Mouse (Mus musculus) CH12.LX (cell line): Measurements from ENCODE around the gene Fopnl. TPM values are rescaled to one million over a fixed set of nuclear protein-coding genes. Genes with fewer than 3 reads are reported as not detected.

Experiments
- DNase-seq: peaks from one replicate; pipeline ENCODE4 v3.0.0-alpha.2; 2013; ENCODE audit errors: extremely low read depth
- H3K27ac ChIP-seq: 2 replicates; pipeline ENCODE4 v1.5.1; 2012; ENCODE audit warnings: low read depth, mild to moderate bottlenecking, control low read depth, moderate library complexity; ENCODE audit not compliant: insufficient read depth
- H3K27me3 ChIP-seq: replicated peaks from 2 replicates; pipeline ENCODE3; 2012; ENCODE audit warnings: inconsistent platforms
- H3K36me3 ChIP-seq, 2 experiments: replicated peaks in 1 of 2; 2 replicates each; pipeline versions ENCODE3 to v1.6.1; 2012; ENCODE audit warnings: inconsistent platforms in 1 of 2, low read length in 1 of 2, mild to moderate bottlenecking in 1 of 2, mixed read lengths in 1 of 2, moderate library complexity in 1 of 2; ENCODE audit not compliant: control insufficient read depth in 1 of 2, insufficient read depth in 1 of 2
- H3K4me1 ChIP-seq, 2 experiments: 2 replicates each; pipeline ENCODE4 v1.6.1; 2012; ENCODE audit warnings: inconsistent platforms in 1 of 2, moderate library complexity in 1 of 2; ENCODE audit not compliant: insufficient read depth in 2 of 2, control insufficient read depth in 1 of 2
- H3K4me2 ChIP-seq: 2 replicates; pipeline ENCODE4 v1.6.1; 2012; ENCODE audit warnings: low read depth, mild to moderate bottlenecking, control low read depth; ENCODE audit not compliant: poor library complexity, insufficient read depth, severe bottlenecking
- H3K4me3 ChIP-seq, 3 experiments: fragments of 150-350 bp in 1 of 3; sonication (generic) in 1 of 3; replicated peaks in 1 of 3; 2 replicates each; pipeline versions ENCODE3 to v1.5.1; 2011 to 2012; ENCODE audit warnings: low read depth in 2 of 3, low read length in 2 of 3, mild to moderate bottlenecking in 2 of 3, moderate library complexity in 2 of 3, control low read depth in 1 of 3, improper control_type of control experiment in 1 of 3, inconsistent platforms in 1 of 3, mixed read lengths in 1 of 3; ENCODE audit not compliant: poor library complexity in 1 of 3
- H3K79me2 ChIP-seq: replicated peaks from 2 replicates; pipeline ENCODE4 v1.6.1; 2012; ENCODE audit warnings: mild to moderate bottlenecking, moderate library complexity; ENCODE audit not compliant: control insufficient read depth, poor library complexity, insufficient read depth, severe bottlenecking; ENCODE audit errors: extremely low read depth
- H3K9ac ChIP-seq: 2 replicates; pipeline ENCODE4 v1.6.1; 2012; ENCODE audit warnings: low read depth, mild to moderate bottlenecking, control low read depth, moderate library complexity; ENCODE audit not compliant: insufficient read depth
- H3K9me3 ChIP-seq: replicated peaks from 2 replicates; pipeline ENCODE3; 2012; ENCODE audit warnings: low read length, inconsistent platforms, mixed read lengths
- BHLHE40 ChIP-seq: IDR thresholded peaks from 2 replicates; pipeline ENCODE4 v1.6.1; 2011; ENCODE audit warnings: mild to moderate bottlenecking, low read depth, low read length, improper control_type of control experiment
- CHD1 ChIP-seq: IDR thresholded peaks from 2 replicates; pipeline ENCODE4 v1.6.1; 2012; ENCODE audit warnings: low read depth, low read length, improper control_type of control experiment, inconsistent platforms
- CHD2 ChIP-seq: IDR thresholded peaks from 2 replicates; pipeline ENCODE4 v1.6.1; 2011; ENCODE audit warnings: low read length, improper control_type of control experiment
- E2F4 ChIP-seq: IDR thresholded peaks from 2 replicates; pipeline ENCODE4 v1.6.1; 2011; ENCODE audit warnings: low read depth, low read length, improper control_type of control experiment; ENCODE audit not compliant: insufficient replicate concordance
- ELF1 ChIP-seq: IDR thresholded peaks from 2 replicates; pipeline ENCODE4 v1.6.1; 2014; ENCODE audit warnings: low read depth, mild to moderate bottlenecking, inconsistent platforms, low read length, improper control_type of control experiment
- EP300 ChIP-seq: IDR thresholded peaks from 2 replicates; pipeline ENCODE4 v1.6.1; 2011; ENCODE audit warnings: low read length, improper control_type of control experiment
- ETS1 ChIP-seq: conservative IDR thresholded peaks from 2 replicates; pipeline ENCODE4 v1.6.1; 2012; ENCODE audit warnings: low read depth, mild to moderate bottlenecking, inconsistent platforms, low read length, improper control_type of control experiment, moderate library complexity
- IRF4 ChIP-seq: IDR thresholded peaks from 2 replicates; pipeline ENCODE4 v1.6.1; 2014; ENCODE audit warnings: low read depth, mild to moderate bottlenecking, inconsistent platforms, low read length, improper control_type of control experiment
- JUND ChIP-seq: conservative IDR thresholded peaks from 2 replicates; pipeline ENCODE4 v1.6.1; 2011; ENCODE audit warnings: low read depth, low read length, improper control_type of control experiment
- MAFK ChIP-seq: IDR thresholded peaks from 2 replicates; pipeline ENCODE4 v1.6.1; 2011; ENCODE audit warnings: low read length, improper control_type of control experiment; ENCODE audit not compliant: insufficient replicate concordance
- MAX ChIP-seq: IDR thresholded peaks from 2 replicates; pipeline ENCODE4 v1.6.1; 2011; ENCODE audit warnings: low read length, improper control_type of control experiment
- MXI1 ChIP-seq: IDR thresholded peaks from 2 replicates; pipeline ENCODE4 v1.6.1; 2011; ENCODE audit warnings: mild to moderate bottlenecking, low read depth, low read length, improper control_type of control experiment
- NELFE ChIP-seq: IDR thresholded peaks from 2 replicates; pipeline ENCODE4 v1.6.1; 2011; ENCODE audit warnings: low read depth, low read length, improper control_type of control experiment
- PAX5 ChIP-seq: IDR thresholded peaks from 2 replicates; pipeline ENCODE4 v1.6.1; 2012; ENCODE audit warnings: low read length, inconsistent platforms, mixed read lengths
- POLR2A ChIP-seq: IDR thresholded peaks from 2 replicates; pipeline ENCODE4 v1.6.1; 2011; ENCODE audit warnings: low read depth, mild to moderate bottlenecking, improper control_type of control experiment, low read length
- RAD21 ChIP-seq: IDR thresholded peaks from 2 replicates; pipeline ENCODE4 v1.6.1; 2011; ENCODE audit warnings: low read depth, mild to moderate bottlenecking, low read length, improper control_type of control experiment, moderate library complexity
- RCOR1 ChIP-seq: conservative IDR thresholded peaks from 2 replicates; pipeline ENCODE4 v1.6.1; 2012; ENCODE audit warnings: low read depth, mild to moderate bottlenecking, inconsistent platforms, low read length, improper control_type of control experiment
- SIN3A ChIP-seq: IDR thresholded peaks from 2 replicates; pipeline ENCODE4 v1.6.1; 2012; ENCODE audit warnings: low read length, improper control_type of control experiment, inconsistent platforms
- TBP ChIP-seq: conservative IDR thresholded peaks from 2 replicates; pipeline ENCODE4 v1.6.1; 2011; ENCODE audit warnings: low read depth, low read length, improper control_type of control experiment
- TCF12 ChIP-seq: IDR thresholded peaks from 2 replicates; pipeline ENCODE4 v1.6.1; 2014; ENCODE audit warnings: low read depth, mild to moderate bottlenecking, inconsistent platforms, low read length, improper control_type of control experiment
- UBTF ChIP-seq: IDR thresholded peaks from 2 replicates; pipeline ENCODE4 v1.6.1; 2012; ENCODE audit warnings: low read depth, mild to moderate bottlenecking, inconsistent platforms, low read length, improper control_type of control experiment, moderate library complexity
- USF1 ChIP-seq: IDR thresholded peaks from 2 replicates; pipeline ENCODE4 v1.6.1; 2014; ENCODE audit warnings: low read depth, mild to moderate bottlenecking, inconsistent platforms, low read length, improper control_type of control experiment
- ZC3H11A ChIP-seq: IDR thresholded peaks from 2 replicates; pipeline ENCODE4 v1.6.1; 2012; ENCODE audit warnings: low read depth, mild to moderate bottlenecking, inconsistent platforms, low read length, improper control_type of control experiment
- ZKSCAN1 ChIP-seq: IDR thresholded peaks from 2 replicates; pipeline ENCODE4 v1.6.1; 2012; ENCODE audit warnings: low read depth, inconsistent platforms, low read length, improper control_type of control experiment, borderline replicate concordance
- ZNF384 ChIP-seq: IDR thresholded peaks from 2 replicates; pipeline ENCODE4 v1.6.1; 2012; ENCODE audit warnings: low read depth, low read length, improper control_type of control experiment, inconsistent platforms
- dilution Hi-C: fragments of 300-500 bp; cut with MboI; formaldehyde crosslinking; loops from 2 replicates; pipeline ENCODE4 v1.14.3; 2020; ENCODE audit warnings: low sequenced_read_pairs; ENCODE audit not compliant: extremely low pct_unique_long_range_greater_than_20kb, extremely low pct_ligation_motif_present
- in situ Hi-C: fragments of 300-500 bp; cut with MboI; formaldehyde crosslinking; loops from 3 replicates; pipeline ENCODE4 v1.14.3; 2019; ENCODE audit warnings: low sequenced_read_pairs, low pct_ligation_motif_present, low pct_unique_long_range_greater_than_20kb, mixed read lengths
- polyA plus RNA-seq: library from polyadenylated mRNA; unstranded; fragments of >175 nt; gene quantifications from 2 replicates; pipeline ENCODE4 v1.2.1, GENCODE M21; 2012; ENCODE audit warnings: low read depth; ENCODE audit not compliant: insufficient read length
- total RNA-seq, 2 experiments: library from RNA; depleted of rRNA; stranded (reverse); fragments of 300-350 nt in 1 of 2; fragments of >200 nt in 1 of 2; gene quantifications; 2 replicates each; pipeline ENCODE4 v1.2.3; 2012 to 2014

Gene Fopnl
- total and polyA plus RNA-seq, 3 experiments = 32.8 to 153 (median 56.8) TPM

DNA sequence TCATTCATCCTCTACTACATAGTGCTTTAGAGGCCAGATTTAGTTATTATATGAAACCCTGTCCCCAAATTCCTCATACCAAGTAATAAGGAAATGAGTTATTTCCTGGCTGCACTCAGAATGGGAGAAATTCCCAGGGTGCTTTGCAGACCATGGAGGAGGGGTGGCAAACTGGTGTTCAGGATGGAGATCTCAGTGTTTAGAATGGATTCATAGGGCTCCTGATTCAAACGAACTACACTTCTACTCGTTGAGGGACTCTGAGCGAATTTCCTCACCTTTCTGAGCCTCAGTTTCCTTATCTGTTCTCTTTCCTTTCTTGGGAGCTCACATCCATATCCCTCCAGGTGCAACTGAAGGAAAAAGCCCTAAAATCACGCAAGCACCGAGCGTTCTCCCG is 43.7 kb upstream of the Fopnl start:
- Histone ChIP-seq H3K9me3 (no peaks in the 10 kb centered on the region), H3K9ac (peak overlapping the region; percentile 76), H3K36me3 (peaks cover 0 to 22% of the 10 kb centered on the region in 2 experiments), H3K4me2 (peak overlapping the region; percentile 83), H3K79me2 (peaks cover 28% of the 10 kb centered on the region), H3K27me3 (no peaks in the 10 kb centered on the region), H3K4me1 (peaks cover 18 to 51% of the 10 kb centered on the region in 2 experiments), H3K27ac (no peak overlapping the region), H3K4me3 (peak overlapping the region; percentile 43 to 77 (median 76))
- DNase-seq = peak; percentile 29
- in situ Hi-C loops = no loop called here
- dilution Hi-C loops = no loop called here
- no peak for TF ChIP-seq USF1
- 0 out of 2 replicates have a peak, but pooled peaks have one; percentile 11 for TF ChIP-seq ELF1
- no peak for TF ChIP-seq SIN3A
- TF ChIP-seq TBP = 0 out of 2 replicates have a peak, but pooled peaks have one; percentile 5
- TF ChIP-seq EP300 = 0 out of 2 replicates have a peak, but pooled peaks have one; percentile 18
- no peak for TF ChIP-seq NELFE
- no peak for TF ChIP-seq JUND
- TF ChIP-seq ZKSCAN1 = no peak
- 0 out of 2 replicates have a peak, but pooled peaks have one; percentile 64 for TF ChIP-seq ZNF384
- no peak for TF ChIP-seq MAFK
- no peak for TF ChIP-seq MXI1
- TF ChIP-seq E2F4 = no peak
- no peak for TF ChIP-seq PAX5
- no peak for TF ChIP-seq UBTF
- TF ChIP-seq TCF12 = no peak
- no peak for TF ChIP-seq POLR2A

DNA sequence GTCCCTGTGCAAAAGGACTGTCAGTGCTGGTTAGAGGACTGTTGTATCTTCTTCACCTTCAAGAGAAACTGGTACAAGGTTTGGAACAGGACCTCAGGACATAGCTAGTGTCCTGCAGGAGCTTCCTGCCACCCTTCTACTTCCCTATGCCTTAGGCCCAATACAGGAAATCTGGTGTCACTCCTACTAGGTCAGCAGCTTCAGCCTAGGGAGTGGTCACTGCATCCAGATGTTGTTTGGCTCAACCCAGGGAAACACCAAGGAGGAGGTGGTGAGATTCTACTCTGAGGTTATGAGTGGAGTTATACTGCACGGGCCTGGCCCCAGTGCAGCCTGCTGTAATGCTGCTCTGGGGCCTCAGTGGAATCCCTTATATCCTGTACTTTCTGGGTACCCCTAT is 41.3 kb upstream of the Fopnl start:
- no peak for TF ChIP-seq EP300
- no peak for TF ChIP-seq BHLHE40
- TF ChIP-seq ZNF384 = no peak
- TF ChIP-seq POLR2A = no peak
- no peak for TF ChIP-seq RCOR1
- no peak for TF ChIP-seq MAX
- no peak for TF ChIP-seq RAD21
- no peak for TF ChIP-seq CHD1
- TF ChIP-seq CHD2 = no peak
- TF ChIP-seq ZKSCAN1 = no peak
- no peak for TF ChIP-seq IRF4
- no peak for TF ChIP-seq SIN3A
- no peak for TF ChIP-seq ZC3H11A
- TF ChIP-seq ETS1 = no peak

More for the DNA sequence above, 41.3 kb upstream of the Fopnl start:
- peaks cover 15% of the 10 kb centered on the region for H3K79me2 ChIP-seq
- H3K27ac ChIP-seq = no peak overlapping the region
- H3K36me3 ChIP-seq = peaks cover 0 to 7% of the 10 kb centered on the region in 2 experiments
- in situ Hi-C loops = no loop called here
- H3K4me3 ChIP-seq = no peak overlapping the region
- H3K4me2 ChIP-seq = no peak overlapping the region
- dilution Hi-C loops = no loop called here
- no peaks in the 10 kb centered on the region for H3K27me3 ChIP-seq
- peaks cover 8 to 36% of the 10 kb centered on the region in 2 experiments; a peak in 3 of 4 replicates for H3K4me1 ChIP-seq
- DNase-seq = no peak
- H3K9ac ChIP-seq = no peak overlapping the region
- H3K9me3 ChIP-seq = no peaks in the 10 kb centered on the region
